Mouse (Mus musculus) intestine, postnatal 0 days (tissue): ENCODE measurements around the gene Ripply1. TPM values are rescaled to one million over a fixed set of nuclear protein-coding genes. Genes with fewer than 3 reads are reported as not detected.
A peak's percentile ranks its signal among the peaks of the same experiment; 100 is the strongest.

ENCODE experiments used
- ATAC-seq: fragments of 200-750 bp; cut with Nextera tagmentation; 2 replicates; pipeline ENCODE4 v1.8.0; 2017; ENCODE audit warnings: mild to moderate bottlenecking, moderate TSS enrichment, moderate library complexity
- H3K27ac ChIP-seq: fragments of 300-500 bp; sonication (generic); 2 replicates; pipeline ENCODE4 v1.5.1; 2014; ENCODE audit warnings: mild to moderate bottlenecking, low read depth, low read length, moderate library complexity
- H3K27me3 ChIP-seq: fragments of 300-500 bp; sonication (generic); replicated peaks from 2 replicates; pipeline ENCODE4 v1.6.1; 2014; ENCODE audit warnings: low read length, mixed read lengths; ENCODE audit not compliant: control insufficient read depth, insufficient read depth
- H3K36me3 ChIP-seq: fragments of 300-500 bp; sonication (generic); 2 replicates; pipeline ENCODE4 v1.6.1; 2014; ENCODE audit warnings: mild to moderate bottlenecking, moderate library complexity; ENCODE audit not compliant: control insufficient read depth, insufficient read depth
- H3K4me1 ChIP-seq: fragments of 300-500 bp; sonication (generic); replicated peaks from 2 replicates; pipeline ENCODE4 v1.6.1; 2014; ENCODE audit warnings: antibody characterized with exemption, low read length, mixed read lengths; ENCODE audit not compliant: control insufficient read depth, insufficient read depth
- H3K4me2 ChIP-seq: fragments of 300-500 bp; sonication (generic); replicated peaks from 2 replicates; pipeline ENCODE4 v1.6.1; 2014; ENCODE audit warnings: low read depth, mild to moderate bottlenecking, moderate library complexity
- H3K4me3 ChIP-seq: fragments of 300-500 bp; sonication (generic); 2 replicates; pipeline ENCODE4 v1.5.1; 2014; ENCODE audit warnings: low read depth, low read length
- H3K9ac ChIP-seq: fragments of 300-500 bp; sonication (generic); 2 replicates; pipeline ENCODE4 v1.6.1; 2014; ENCODE audit warnings: mild to moderate bottlenecking, low read depth, low read length
- H3K9me3 ChIP-seq: fragments of 300-500 bp; sonication (generic); 2 replicates; pipeline ENCODE4 v1.6.1; 2016; ENCODE audit warnings: mixed run types; ENCODE audit not compliant: control insufficient read depth
- CTCF ChIP-seq: sonication (generic); IDR thresholded peaks from 2 replicates; pipeline ENCODE4 v1.5.1; 2016; ENCODE audit warnings: low read depth, mild to moderate bottlenecking, control low read depth, antibody characterized with exemption, moderate library complexity
- WGBS: fragments of 180-500 bp; shearing (Covaris S2); extraction: QIAGEN DNeasy Blood & Tissue Kit; methylation state at CpG from one replicate; pipeline ENCODE4 v1.1.7; 2014; 5-methylcytosine and 5-hydroxymethylcytosine counted together
- polyA plus RNA-seq: library from polyadenylated mRNA; unstranded; fragments of >200 nt; fragmentation: Nextera tagmentation; extraction: Ambion mirVana; gene quantifications from 2 replicates; pipeline ENCODE4 v1.2.1, GENCODE M21; 2015

Gene Ripply1
- polyA plus RNA-seq, 1 experiment from 2014 or later = not detected

GRCm38 (mm10) chrX:139737066-139737465 is 45.1 kb downstream of the Ripply1 start:
- Histone ChIP-seq H3K27ac (no peak overlapping the region), H3K27me3 (no peaks in the 10 kb centered on the region), H3K9me3 (no peaks in the 10 kb centered on the region), H3K4me2 (no peak overlapping the region), H3K4me1 (no peaks in the 10 kb centered on the region), H3K36me3 (no peaks in the 10 kb centered on the region), H3K9ac (no peak overlapping the region), H3K4me3 (no peak overlapping the region)
- no peak for TF ChIP-seq CTCF
- ATAC-seq = no peak
- 84% methylated on average over 5 of the region's 5 CpGs for WGBS

GRCm38 (mm10) chrX:139730541-139730940 is 51.6 kb downstream of the Ripply1 start:
- WGBS = 42% methylated on average over 3 of the region's 3 CpGs
- Histone ChIP-seq H3K27ac (peak overlapping the region; percentile 68), H3K36me3 (peaks cover 4% of the 10 kb centered on the region; the same call in 1 of the 2 replicates), H3K9ac (no peak overlapping the region), H3K27me3 (no peaks in the 10 kb centered on the region), H3K9me3 (no peaks in the 10 kb centered on the region), H3K4me3 (no peak overlapping the region), H3K4me2 (no peak overlapping the region), H3K4me1 (no peaks in the 10 kb centered on the region)
- no peak for TF ChIP-seq CTCF
- ATAC-seq = peak; percentile 97

Other genes starting within 250 kb of the Ripply1 start
- gene Rnf128, start 219.0 kb downstream of the Ripply1 start, polyA plus RNA-seq = 273 and 282 TPM in 2 replicates
- 2.9 TPM in 2 replicates for gene Tbc1d8b, start 97.4 kb downstream of the Ripply1 start, polyA plus RNA-seq
- gene Gm15013, start 67.9 kb downstream of the Ripply1 start, polyA plus RNA-seq = 0.17 and 0.39 TPM in 2 replicates
- 182 and 193 TPM in 2 replicates for gene Cldn2, start 18.5 kb upstream of the Ripply1 start, polyA plus RNA-seq
- gene Morc4, start 89.3 kb upstream of the Ripply1 start, polyA plus RNA-seq = 2.5 and 3.5 TPM in 2 replicates
- gene Rbm41, start 216.2 kb upstream of the Ripply1 start, polyA plus RNA-seq = 1.3 and 1.4 TPM in 2 replicates